Mouse (Mus musculus) forelimb bud, embryonic 11.5 days (tissue): Measurements from ENCODE around the gene Stra6.

ENCODE experiments used
- DNase-seq: peaks from one replicate; pipeline ENCODE4 v3.0.0-alpha.2; 2012; ENCODE audit warnings: low read depth, low spot score

The Stra6 gene

GRCm38 (mm10) chr9:58172863-58173262 lies 109.3 kb downstream of the Stra6 start:
- no peak for DNase-seq

DNA sequence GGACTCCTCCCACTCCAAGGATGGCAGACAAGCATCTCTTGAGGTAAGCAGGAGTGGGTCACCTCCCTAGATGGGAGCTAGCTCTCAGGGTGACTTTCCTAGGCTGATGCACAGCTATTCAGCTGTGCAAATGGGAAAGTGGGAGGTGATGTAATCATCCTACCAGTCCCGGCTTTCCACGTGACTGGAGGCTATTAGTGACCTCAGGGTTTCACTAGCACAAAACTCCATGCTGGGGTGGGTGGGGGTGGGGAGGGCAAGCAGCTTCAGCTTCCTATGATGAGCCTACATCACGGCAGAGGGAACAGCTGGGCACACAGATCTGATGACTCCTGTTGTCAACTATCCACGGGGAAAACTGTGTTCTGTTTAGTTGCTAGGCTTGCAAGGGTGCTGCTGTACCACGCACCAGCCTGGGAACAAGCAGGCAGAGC lies 111.2 kb downstream of the Stra6 start:
- no peak for DNase-seq

DNA sequence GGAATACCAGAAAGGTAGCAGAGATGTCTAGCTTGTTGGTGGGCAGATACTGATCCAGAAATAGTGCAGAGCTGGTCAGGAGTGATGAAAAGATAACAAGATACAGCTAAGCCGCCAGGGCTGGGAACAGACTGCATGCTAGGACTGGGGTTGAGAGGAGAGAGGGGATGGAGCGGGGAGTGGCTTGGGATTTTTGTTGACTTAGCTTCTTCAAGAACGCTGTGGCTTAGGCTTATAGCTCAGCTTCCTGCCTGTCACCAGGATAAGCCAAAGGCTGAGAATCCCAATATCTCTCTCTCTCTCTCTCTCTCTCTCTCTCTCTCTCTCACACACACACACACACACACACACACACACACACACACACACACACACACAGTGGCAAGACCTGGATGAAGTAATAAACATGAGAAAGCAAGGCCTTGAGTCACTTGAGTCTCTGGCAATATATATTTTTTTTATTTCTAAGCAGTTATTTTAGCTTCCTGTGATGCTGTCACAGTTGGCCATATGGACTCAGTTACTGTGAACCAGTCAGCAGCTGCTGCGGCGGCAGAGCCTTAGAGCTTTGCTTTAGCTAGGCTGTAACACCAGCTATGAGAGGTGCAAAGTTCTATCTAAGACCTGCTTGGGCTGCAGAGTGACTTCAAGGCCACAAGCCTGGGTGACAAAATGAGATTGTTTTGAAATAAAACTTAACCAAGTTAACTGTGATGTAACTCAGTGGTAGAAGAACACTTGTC lies 112.3 kb downstream of the Stra6 start:
- peak; percentile 57 for DNase-seq

- no peak for DNase-seq
Measured at GRCm38 (mm10) chr9:58177165-58177564, 113.6 kb downstream of the Stra6 start.

- DNase-seq = no peak
Measured at GRCm38 (mm10) chr9:58179390-58179789, 115.8 kb downstream of the Stra6 start.

DNA sequence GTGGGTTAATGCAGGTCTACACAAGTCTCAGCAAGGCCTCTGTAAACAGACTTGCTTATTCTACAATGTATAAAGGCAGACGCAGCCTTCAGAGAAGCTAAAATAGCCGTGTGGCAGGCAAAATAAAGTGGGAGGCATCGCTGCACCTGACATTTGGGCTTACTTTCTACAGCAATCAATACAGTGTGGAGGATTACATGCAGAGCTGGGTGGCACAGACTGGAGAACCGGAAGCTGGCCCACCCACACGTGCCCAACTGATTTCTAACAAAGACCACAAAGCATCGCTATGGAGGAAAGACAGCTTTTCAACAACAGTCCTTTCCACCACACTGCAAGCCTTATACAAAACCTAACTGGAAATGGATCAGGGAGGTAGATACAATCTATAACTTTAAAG lies 120.9 kb downstream of the Stra6 start:
- no peak for DNase-seq

- DNase-seq = no peak
Measured at GRCm38 (mm10) chr9:58194222-58194621, 130.6 kb downstream of the Stra6 start.

- DNase-seq = no peak
Measured at GRCm38 (mm10) chr9:58195671-58196070, 132.1 kb downstream of the Stra6 start.

GRCm38 (mm10) chr9:58196141-58196540 lies 132.6 kb downstream of the Stra6 start:
- no peak for DNase-seq

DNA sequence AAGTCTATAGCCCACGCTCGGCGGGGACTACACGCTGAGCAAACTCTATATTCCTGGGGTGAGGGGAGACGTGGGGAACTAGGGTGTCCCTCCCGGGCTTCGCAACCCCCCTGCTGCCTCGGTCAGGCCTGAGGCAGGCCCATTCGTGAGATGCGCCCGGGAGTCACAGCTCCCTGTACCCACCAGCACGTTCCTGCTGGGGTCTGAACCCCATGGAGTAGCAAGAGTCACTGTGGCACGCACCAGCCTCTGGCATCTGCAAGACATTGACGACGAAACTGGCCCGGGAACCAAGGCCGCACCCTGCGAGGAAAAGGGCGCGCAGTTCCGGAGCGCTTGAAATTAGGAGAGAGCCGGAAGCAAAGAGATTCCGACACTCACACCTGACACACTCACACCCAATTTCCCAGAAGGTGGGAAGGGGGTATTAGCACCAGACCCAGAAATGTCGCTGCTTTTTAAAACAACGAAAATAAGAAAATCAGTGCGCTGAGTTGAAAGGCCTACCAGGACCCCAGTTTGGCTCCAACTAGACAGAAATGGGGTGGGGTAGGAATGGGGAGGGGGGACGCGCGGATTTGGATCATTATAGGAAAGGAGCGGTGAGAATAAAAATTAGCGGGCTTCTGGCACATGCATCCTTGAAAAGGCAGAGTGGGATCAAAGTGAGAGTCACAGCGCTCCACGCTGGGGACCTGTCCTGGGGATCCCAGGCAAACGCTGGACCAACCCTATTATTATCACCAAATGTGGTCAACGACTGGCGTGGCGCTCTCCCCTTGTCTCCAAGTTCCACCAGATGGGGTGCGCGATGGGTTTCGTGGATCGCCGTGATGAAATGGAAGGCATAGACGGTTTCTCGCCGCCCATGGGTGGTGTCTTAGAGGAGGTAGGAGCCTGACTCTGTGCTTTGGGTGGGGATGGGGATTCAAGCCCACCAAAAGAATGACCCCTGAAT lies 133.3 kb downstream of the Stra6 start:
- DNase-seq = no peak

- DNase-seq = no peak
Measured at GRCm38 (mm10) chr9:58197781-58198701, 134.5 kb downstream of the Stra6 start.

DNA sequence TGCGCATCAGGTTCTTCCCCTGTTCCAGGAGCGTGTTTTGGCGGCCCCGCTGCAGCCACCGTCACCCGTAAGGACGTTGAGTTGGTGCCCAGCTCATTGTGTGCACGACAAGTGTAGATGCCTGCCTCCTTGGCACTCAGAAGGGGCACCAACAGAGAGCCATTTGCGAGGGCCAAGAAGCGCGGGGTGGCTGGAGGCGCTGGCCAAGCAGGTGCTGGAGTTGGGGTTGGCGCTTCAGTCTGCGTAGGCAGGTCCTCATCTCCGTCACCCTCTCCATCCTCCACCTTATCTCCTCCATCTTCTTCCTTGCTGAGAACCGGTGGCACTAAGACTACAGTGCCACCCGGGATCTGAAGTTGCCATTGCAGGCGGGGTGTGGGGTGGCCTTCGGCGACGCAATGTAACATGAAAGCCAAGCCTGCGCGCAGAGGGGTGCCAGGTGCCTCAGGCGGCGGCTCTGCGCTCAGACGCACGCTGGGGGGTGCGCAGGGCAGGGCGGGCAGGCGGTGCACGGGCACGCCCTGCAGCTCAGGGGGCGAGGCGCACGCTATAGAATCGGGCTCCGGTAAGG lies 135.3 kb downstream of the Stra6 start:
- no peak for DNase-seq

DNA sequence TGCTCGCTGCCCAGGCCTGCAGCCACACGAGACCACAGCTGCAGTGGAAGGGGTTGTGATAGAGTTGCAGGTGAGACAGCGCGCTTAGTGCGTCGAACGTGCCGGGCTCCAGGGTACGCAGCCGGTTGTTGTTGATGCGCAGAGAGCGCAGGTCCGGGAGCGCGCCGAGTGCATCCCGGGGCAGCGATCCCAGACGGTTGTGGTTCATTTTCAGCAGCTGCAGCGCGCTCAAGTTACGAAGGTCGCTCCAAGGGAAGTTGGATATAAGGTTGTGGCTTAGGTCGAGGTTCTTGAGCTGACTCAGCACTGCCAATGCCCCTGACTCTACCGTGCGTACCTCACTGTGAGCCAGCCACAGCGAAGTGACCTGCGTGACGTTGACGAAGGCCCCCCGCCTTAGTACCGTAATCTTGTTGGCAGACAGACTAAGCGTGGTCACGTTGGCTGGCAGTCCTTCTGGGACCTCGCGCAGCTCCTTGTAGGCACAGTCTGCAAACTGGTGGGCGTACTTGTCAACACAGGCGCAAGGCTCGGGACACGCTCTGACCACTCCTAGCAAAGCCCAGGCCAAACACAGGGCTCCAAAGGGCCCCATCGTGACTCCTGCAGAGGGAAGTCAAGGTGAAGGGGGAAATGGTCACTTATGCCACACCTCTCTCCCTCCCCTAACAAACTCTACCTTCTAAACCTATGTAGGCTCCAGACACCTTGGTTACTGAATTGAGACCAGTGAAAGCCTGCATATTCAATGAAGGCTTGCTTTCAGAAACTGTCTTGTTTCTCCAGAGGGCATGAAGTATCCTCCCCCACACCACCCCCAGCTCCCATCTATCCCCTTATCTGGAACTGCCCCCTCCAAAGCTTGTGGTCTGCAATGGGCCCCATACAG lies 136.0 kb downstream of the Stra6 start:
- no peak for DNase-seq

DNA sequence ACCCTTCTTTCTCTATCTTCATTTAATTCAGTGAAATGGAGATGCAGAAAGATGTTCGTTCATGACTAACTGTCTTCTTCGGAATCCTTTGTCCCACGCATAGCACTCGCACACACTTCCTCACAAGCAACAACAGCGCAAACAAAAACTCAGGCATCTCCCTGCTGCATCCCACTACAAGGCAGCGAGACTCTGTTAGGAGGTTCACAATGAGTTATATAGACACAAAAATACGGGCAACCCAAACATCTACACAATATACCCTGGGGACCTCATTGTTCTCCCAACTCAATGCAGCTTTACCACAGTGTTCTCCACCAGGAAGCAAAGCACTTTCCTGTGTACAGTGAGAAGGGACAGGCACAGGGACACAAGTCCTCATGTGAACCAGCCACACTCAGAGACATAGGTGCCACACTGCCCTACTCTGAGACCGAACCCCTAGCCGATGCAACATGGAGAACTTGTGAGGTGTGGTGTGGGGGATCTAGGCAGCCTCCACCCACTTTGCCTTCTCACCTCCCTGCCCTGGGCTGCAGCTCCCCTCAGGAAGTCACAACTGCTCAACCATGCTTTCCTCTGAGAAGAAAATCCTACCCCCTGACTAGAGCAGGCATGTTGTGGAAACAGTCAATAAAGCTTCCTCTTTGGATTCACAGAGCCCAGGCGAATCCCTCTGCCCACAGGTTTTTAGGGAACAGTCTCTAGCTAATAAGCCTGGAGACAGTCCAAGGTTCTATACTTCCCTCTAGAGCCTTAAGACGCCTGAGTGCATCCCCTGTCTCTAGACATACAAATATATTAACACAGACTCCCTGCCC lies 136.9 kb downstream of the Stra6 start:
- no peak for DNase-seq

- no peak for DNase-seq
Measured at GRCm38 (mm10) chr9:58201091-58201842, 137.7 kb downstream of the Stra6 start.

DNA sequence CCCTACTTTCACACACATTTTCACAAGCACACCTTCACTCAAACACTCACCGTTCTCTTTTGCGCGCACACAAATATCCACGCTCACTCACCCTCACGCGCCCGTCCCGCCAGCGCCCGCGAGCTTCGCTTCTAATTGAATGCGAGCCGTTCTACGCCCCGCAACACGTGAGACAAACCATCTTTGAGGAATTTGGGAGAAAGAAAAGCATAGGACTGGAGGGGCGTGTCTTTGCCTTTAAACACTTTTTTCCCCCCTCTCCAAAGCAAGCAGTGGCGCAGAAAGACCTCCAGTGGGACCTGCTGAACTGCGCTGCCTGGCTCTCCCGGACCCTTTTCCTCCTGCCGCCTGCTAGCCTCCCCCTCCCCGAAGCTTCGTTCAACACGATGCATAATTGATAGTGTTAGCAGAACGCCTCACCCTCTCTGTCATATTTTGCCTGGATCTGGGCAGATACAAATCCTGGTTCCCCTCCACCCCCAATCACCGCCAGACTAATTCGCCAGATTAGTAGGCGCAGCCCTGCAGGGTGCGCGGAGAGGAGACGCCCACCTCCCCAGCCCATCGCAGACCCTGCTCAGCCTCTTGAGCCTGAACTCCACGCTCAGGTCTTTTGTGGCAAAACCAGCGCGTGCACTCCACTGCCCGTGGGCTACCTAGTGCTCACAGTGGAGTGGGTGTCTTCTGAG lies 138.4 kb downstream of the Stra6 start:
- no peak for DNase-seq

- no peak for DNase-seq
Measured at GRCm38 (mm10) chr9:58202676-58203453, 139.3 kb downstream of the Stra6 start.
